Mouse (Mus musculus) fibroblast of lung, adult 2 months (primary cell): ENCODE measurements around the gene Galnt2.

Experiments
- DNase-seq: peaks from one replicate; pipeline ENCODE4 v3.0.0-alpha.2; 2011; ENCODE audit warnings: low read depth

Gene Galnt2

GRCm38 (mm10) chr8:124273606-124274218 lies 42.5 kb downstream of the Galnt2 start:
- DNase-seq = no peak

- DNase-seq = no peak
These were observed 43.4 kb downstream of the Galnt2 start for GRCm38 (mm10) chr8:124274441-124275120.

GRCm38 (mm10) chr8:124275377-124276071 lies 44.3 kb downstream of the Galnt2 start:
- DNase-seq = no peak

- peak; percentile 68 for DNase-seq
These were observed 47.0 kb downstream of the Galnt2 start for GRCm38 (mm10) chr8:124277951-124278910.

- DNase-seq = no peak
These were observed 47.9 kb downstream of the Galnt2 start for GRCm38 (mm10) chr8:124278956-124279689.

- no peak for DNase-seq
These were observed 48.4 kb downstream of the Galnt2 start for GRCm38 (mm10) chr8:124279690-124279985.

- DNase-seq = no peak
These were observed 50.7 kb downstream of the Galnt2 start for GRCm38 (mm10) chr8:124281700-124282541.

GRCm38 (mm10) chr8:124282878-124283630 lies 51.9 kb downstream of the Galnt2 start:
- no peak for DNase-seq

- no peak for DNase-seq
These were observed 52.6 kb downstream of the Galnt2 start for GRCm38 (mm10) chr8:124283644-124284332.

- peak; percentile 70 for DNase-seq
These were observed 53.1 kb downstream of the Galnt2 start for GRCm38 (mm10) chr8:124284333-124284711.

- DNase-seq = no peak
These were observed 53.9 kb downstream of the Galnt2 start for GRCm38 (mm10) chr8:124284984-124285576.

- DNase-seq = no peak
These were observed 55.4 kb downstream of the Galnt2 start for GRCm38 (mm10) chr8:124286461-124287124.

GRCm38 (mm10) chr8:124288215-124288864 lies 57.1 kb downstream of the Galnt2 start:
- DNase-seq = no peak

- DNase-seq = no peak
These were observed 58.4 kb downstream of the Galnt2 start for GRCm38 (mm10) chr8:124289481-124290050.

GRCm38 (mm10) chr8:124290911-124291691 lies 59.9 kb downstream of the Galnt2 start:
- DNase-seq = peak; percentile 44

GRCm38 (mm10) chr8:124291693-124292092 lies 60.5 kb downstream of the Galnt2 start:
- no peak for DNase-seq

- no peak for DNase-seq
These were observed 61.8 kb downstream of the Galnt2 start for GRCm38 (mm10) chr8:124292965-124293364.
